Mouse (Mus musculus): ENCODE measurements around the gene Erc2. TPM values are rescaled to one million over a fixed set of nuclear protein-coding genes. Genes with fewer than 3 reads are reported as not detected.

The Erc2 gene
- total RNA-seq, 2 experiments from 2014 or later: 227 to 232 TPM

- intact Hi-C loops (cut with DNase I): no loop called here
- no peak for DNase-seq (ENCODE audit: low spot score in 2 of 2)
Measured at GRCm38 (mm10) chr14:28521106-28521505, 898.9 kb downstream of the Erc2 start.

GRCm38 (mm10) chr14:28522611-28523010 lies 900.4 kb downstream of the Erc2 start:
- intact Hi-C loops (cut with DNase I): no loop called here

GRCm38 (mm10) chr14:28525566-28525965 lies 903.3 kb downstream of the Erc2 start:
- intact Hi-C loops (cut with DNase I): no loop called here
- no peak for DNase-seq (ENCODE audit: low spot score in 2 of 2)

More at GRCm38 (mm10) chr14:28522611-28523010, 900.4 kb downstream of the Erc2 start:
- no peak for DNase-seq (ENCODE audit: low spot score in 2 of 2)

Other genes with a start within 250 kb of the Erc2 start
- gene Fam208a, start 193.6 kb upstream of the Erc2 start, total RNA-seq (2021): 10 to 100 TPM; 31.2 to 31.6 TPM
- gene Ccdc66, start 114.0 kb upstream of the Erc2 start, total RNA-seq (2021): 10 to 100 TPM; 13.7 to 16.4 TPM

All from left cerebral cortex, postnatal 25 days (tissue).